Mouse (Mus musculus) olfactory bulb, adult 2 months (tissue): ENCODE data around the gene Tnfrsf23.
"Not testable (repeated sequence)": the region's sequence is repeated elsewhere in the genome, so short reads cannot be mapped to it uniquely, and the experiment has no call there.

ENCODE experiments used
- CTCF ChIP-seq: fragments of 200-500 bp; IDR thresholded peaks from 2 replicates; pipeline ENCODE4 v1.5.1; 2012; ENCODE audit warnings: low read depth, mild to moderate bottlenecking, low read length, moderate library complexity; ENCODE audit not compliant: insufficient read depth
- POLR2A ChIP-seq: fragments of 200-500 bp; IDR thresholded peaks from 2 replicates; pipeline ENCODE4 v1.6.1; 2012; ENCODE audit warnings: mild to moderate bottlenecking, low read depth, low read length, moderate library complexity; ENCODE audit not compliant: insufficient read depth

- TF ChIP-seq POLR2A, CTCF: not testable (repeated sequence)
Observed at GRCm38 (mm10) chr7:143643949-143644348, 41.7 kb downstream of the Tnfrsf23 start.
